Mouse (Mus musculus) thymus, adult 2 months (tissue): Measurements from ENCODE around the gene Vsir. TPM values are rescaled to one million over a fixed set of nuclear protein-coding genes. Genes with fewer than 3 reads are reported as not detected.

ENCODE experiments used
- DNase-seq: peaks from one replicate; pipeline ENCODE4 v3.0.0; 2021
- H3K27ac ChIP-seq: fragments of 200-500 bp; 2 replicates; pipeline ENCODE4 v1.5.1; 2012; ENCODE audit warnings: low read length, control low read depth; ENCODE audit not compliant: control insufficient read depth, insufficient read depth
- H3K27me3 ChIP-seq: fragments of 200-500 bp; 2 replicates; pipeline ENCODE4 v1.6.1; 2012; ENCODE audit warnings: mild to moderate bottlenecking, low read length, moderate library complexity, mixed read lengths; ENCODE audit not compliant: control insufficient read depth, insufficient read depth
- H3K36me3 ChIP-seq: fragments of 200-500 bp; 2 replicates; pipeline ENCODE4 v1.6.1; 2012; ENCODE audit warnings: mild to moderate bottlenecking, low read length, moderate library complexity; ENCODE audit not compliant: control insufficient read depth, insufficient read depth
- H3K4me1 ChIP-seq: fragments of 200-500 bp; replicated peaks from 2 replicates; pipeline ENCODE4 v1.6.1; 2012; ENCODE audit warnings: low read length; ENCODE audit not compliant: control insufficient read depth, insufficient read depth
- H3K4me3 ChIP-seq: fragments of 200-500 bp; 2 replicates; pipeline ENCODE4 v1.5.1; 2012; ENCODE audit warnings: mild to moderate bottlenecking, low read length, control low read depth, moderate library complexity; ENCODE audit not compliant: control insufficient read depth, insufficient read depth
- CTCF ChIP-seq: fragments of 200-500 bp; IDR thresholded peaks from 2 replicates; pipeline ENCODE4 v1.5.1; 2012; ENCODE audit warnings: mild to moderate bottlenecking, control low read depth, low read length, moderate library complexity, borderline replicate concordance; ENCODE audit not compliant: control insufficient read depth, poor library complexity, insufficient read depth; ENCODE audit errors: extremely low read depth
- POLR2A ChIP-seq: fragments of 200-500 bp; IDR thresholded peaks from 2 replicates; pipeline ENCODE4 v1.6.1; 2012; ENCODE audit warnings: mild to moderate bottlenecking, low read length, control low read depth, moderate library complexity; ENCODE audit not compliant: control insufficient read depth, poor library complexity, insufficient read depth; ENCODE audit errors: extremely low read depth
- WGBS: fragments of 180-500 bp; shearing (Covaris S2); methylation state at CpG from one replicate; pipeline ENCODE4 v1.1.7; 2018; 5-methylcytosine and 5-hydroxymethylcytosine counted together
- polyA plus RNA-seq: library from polyadenylated mRNA; depleted of rRNA; stranded (reverse); fragments of >200 nt; gene quantifications from 2 replicates; pipeline ENCODE4 v1.2.3, GENCODE M21; 2012

Vsir gene
- polyA plus RNA-seq, 1 experiment: 166 TPM

DNA sequence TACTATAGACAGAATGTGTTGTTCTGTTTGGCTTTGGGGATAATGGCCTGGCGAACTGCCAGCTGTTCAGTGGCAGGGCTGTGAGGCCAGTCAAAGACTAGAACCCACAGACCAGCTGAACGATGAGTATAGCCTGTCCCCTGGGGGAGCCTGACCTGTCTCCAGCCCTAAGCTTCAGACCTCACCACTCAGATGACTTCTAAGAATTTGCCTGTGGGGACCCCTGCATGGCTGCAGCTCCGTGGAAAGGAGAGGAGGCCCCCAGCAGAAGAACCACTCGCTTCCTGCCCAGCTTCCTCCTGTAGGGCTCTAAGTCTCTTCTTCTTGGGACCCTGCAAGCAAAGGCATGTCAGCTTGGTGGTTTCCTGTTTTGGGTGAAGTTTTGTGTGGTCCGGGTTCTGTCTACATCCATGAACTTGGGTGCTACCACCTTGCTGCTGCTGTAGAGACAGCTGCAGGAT, 24.0 kb downstream of the Vsir start:
- H3K4me3 ChIP-seq: no peak overlapping the region
- 0 out of 2 replicates have a peak, but pooled peaks have one; percentile 10 for TF ChIP-seq CTCF
- 0 out of 2 replicates have a peak, but pooled peaks have one; percentile 32 for TF ChIP-seq POLR2A
- 8% methylated on average over 5 of the region's 5 CpGs for WGBS
- peaks cover 60% of the 10 kb centered on the region for H3K4me1 ChIP-seq
- peak; percentile 74 for DNase-seq
- H3K27me3 ChIP-seq: no peaks in the 10 kb centered on the region
- no peaks in the 10 kb centered on the region for H3K36me3 ChIP-seq
- H3K27ac ChIP-seq: peak overlapping the region; percentile 97

DNA sequence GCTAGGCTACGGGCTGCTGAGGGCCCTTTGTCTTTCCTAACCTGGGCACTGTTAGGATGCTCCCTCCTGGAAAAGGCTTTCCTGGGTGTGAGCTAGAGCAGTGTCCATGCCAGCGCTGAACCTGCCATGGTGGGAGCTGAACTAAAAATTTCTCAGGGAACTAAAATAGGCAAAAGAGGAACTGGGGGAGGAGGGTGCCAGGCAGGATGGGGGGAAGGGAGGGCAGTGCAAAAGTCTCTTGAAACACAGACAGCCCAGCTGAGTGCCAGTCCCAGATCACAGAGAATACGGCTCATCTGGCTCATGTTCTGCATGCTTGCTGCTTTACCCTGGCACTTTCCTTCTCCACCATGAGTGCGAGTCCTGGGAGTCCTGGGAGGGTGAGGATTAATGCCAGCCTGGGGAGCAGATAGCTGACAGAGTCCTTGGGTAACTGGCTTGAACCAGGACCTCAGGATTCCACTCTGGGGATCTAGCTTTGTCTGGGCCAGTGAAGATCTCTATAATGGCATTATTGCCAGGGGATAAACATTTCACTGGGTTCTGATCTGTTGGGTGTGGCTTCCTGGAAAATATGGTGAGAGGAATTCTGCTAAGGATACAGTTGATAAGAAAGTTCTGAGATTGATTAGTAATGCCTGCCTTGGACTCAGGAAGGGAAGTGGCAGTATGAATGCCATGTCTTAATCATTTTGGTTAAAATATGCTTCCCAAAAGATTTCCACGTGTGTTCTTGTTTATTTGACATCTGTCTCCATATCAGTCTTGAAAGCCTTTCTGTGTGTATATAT, 25.1 kb downstream of the Vsir start:
- TF ChIP-seq CTCF (no peak), POLR2A (no peak)
- no peaks in the 10 kb centered on the region for H3K27me3 ChIP-seq
- H3K27ac ChIP-seq: peak overlapping the region; percentile 97
- DNase-seq: peak; percentile 69
- H3K36me3 ChIP-seq: no peaks in the 10 kb centered on the region
- 8% methylated on average over 5 of the region's 5 CpGs for WGBS
- H3K4me3 ChIP-seq: peak overlapping the region; percentile 7; the same call in 1 of the 2 replicates
- H3K4me1 ChIP-seq: peaks cover 63% of the 10 kb centered on the region

DNA sequence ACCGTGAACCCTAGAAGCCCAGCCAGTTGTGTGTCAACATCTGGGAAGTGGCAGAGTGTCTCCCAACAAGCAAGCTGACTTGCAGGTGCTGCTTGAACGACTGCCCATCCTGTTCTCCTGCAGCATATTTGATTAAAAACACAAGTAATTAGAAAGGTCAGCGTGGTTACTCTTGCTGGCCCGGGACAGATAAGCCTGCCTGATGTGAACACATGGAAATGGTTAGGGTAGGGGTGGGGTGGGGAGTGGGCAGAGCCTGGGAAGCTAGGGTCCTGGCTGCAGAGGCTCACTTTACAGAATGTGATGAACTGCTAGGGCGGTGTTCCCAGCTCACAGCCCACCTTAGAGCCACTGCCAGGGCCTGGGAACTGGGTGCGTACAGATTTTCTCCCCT, 26.9 kb downstream of the Vsir start:
- H3K27ac ChIP-seq: no peak overlapping the region
- peaks cover 56% of the 10 kb centered on the region for H3K4me1 ChIP-seq
- H3K4me3 ChIP-seq: no peak overlapping the region
- no peaks in the 10 kb centered on the region for H3K27me3 ChIP-seq
- 73% methylated on average over 6 of the region's 6 CpGs for WGBS
- H3K36me3 ChIP-seq: no peaks in the 10 kb centered on the region
- TF ChIP-seq CTCF (no peak), POLR2A (no peak)
- no peak for DNase-seq

DNA sequence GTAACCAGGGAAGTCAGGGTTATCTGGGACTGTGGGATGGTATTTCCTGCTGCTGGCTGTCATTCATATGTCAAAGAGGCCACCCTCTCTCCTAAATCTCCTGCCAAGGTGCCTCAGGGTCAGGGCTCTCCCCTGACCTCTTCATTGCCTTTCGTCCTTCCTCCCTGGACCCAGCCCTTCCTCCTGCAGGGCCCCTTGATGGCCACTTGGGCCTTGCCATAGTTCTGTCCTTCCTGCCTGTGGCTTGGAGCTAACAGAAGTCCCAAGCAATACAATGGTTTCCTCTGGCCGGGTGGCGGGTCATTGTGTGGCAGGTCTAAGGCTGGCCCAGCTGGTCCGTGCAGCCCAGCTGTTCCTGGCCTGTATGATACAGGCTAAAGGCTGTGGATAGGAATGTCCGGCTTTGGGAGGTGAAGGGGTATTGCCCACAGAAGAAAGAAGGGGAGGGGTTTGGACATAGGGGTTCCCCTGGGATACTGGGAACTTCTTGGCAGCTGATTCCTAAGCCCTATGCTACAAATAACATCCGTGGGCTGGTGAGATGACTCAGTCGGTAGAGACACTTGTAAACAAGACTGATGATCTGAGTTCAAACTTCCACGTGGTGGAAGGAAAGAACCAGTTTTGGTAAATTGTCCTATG, 27.4 kb downstream of the Vsir start:
- no peak for TF ChIP-seq POLR2A
- TF ChIP-seq CTCF: no peak
- Histone ChIP-seq H3K36me3 (no peaks in the 10 kb centered on the region), H3K27ac (no peak overlapping the region), H3K27me3 (no peaks in the 10 kb centered on the region), H3K4me1 (peaks cover 56% of the 10 kb centered on the region), H3K4me3 (no peak overlapping the region)
- DNase-seq: no peak
- WGBS: 79% methylated on average over 8 of the region's 8 CpGs

DNA sequence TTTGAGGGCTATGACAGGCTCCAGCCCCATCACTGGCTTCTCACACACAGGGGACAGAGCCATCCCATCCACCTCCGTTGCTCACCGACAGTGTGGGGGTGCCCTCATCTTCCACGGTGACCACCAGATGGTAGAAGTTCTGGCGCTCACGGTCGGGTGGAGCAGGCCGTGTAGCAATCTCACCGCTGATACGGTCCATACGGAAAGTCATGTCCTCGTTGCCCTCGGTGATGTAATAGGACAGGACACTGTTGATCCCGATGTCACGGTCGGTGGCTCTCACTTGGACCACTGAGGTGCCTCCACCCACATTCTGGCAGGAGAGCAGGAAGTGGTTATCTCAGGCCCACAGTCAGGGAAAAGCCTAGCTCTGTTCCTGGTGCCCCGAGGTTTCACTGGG, 30.1 kb downstream of the Vsir start:
- Histone ChIP-seq H3K27me3 (no peaks in the 10 kb centered on the region), H3K4me3 (no peak overlapping the region), H3K4me1 (peaks cover 52% of the 10 kb centered on the region), H3K36me3 (no peaks in the 10 kb centered on the region), H3K27ac (no peak overlapping the region)
- no peak for TF ChIP-seq CTCF
- no peak for TF ChIP-seq POLR2A
- WGBS: 81% methylated on average over 16 of the region's 16 CpGs
- no peak for DNase-seq

DNA sequence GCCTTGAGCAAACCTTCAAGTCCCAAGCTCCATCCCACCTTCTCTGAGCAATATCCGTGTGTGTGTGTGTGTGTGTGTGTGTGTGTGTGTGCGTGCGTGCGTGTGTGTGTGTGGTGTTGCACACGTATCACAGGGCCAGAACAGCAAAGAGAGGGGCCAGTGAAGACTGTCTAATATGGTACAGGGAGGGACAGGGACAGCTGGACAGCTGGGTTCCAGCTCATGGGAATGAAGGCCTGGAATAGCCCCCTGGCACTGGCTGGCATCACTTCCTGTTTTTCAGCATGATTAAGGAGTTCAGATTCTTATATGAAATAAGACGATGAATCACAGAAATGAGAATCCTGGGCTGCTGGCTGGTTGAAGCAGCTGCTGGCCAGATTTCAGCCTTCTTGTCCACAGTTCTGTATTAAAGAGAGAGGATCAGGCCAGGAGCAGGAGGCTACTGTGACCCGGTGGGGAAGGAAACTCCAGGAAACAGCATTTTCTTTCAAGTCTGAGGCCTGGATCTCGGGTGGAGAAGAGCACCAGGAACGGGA, 32.8 kb downstream of the Vsir start:
- Histone ChIP-seq H3K27me3 (no peaks in the 10 kb centered on the region), H3K4me1 (peaks cover 48% of the 10 kb centered on the region), H3K36me3 (no peaks in the 10 kb centered on the region), H3K27ac (peak overlapping the region; percentile 69), H3K4me3 (no peak overlapping the region)
- 88% methylated on average over 9 of the region's 9 CpGs for WGBS
- no peak for DNase-seq
- TF ChIP-seq CTCF (no peak), POLR2A (no peak)
